Mouse (Mus musculus) left cerebral cortex, adult 18-20 months (tissue): ENCODE measurements around the gene Ptf1a. TPM values are rescaled to one million over a fixed set of nuclear protein-coding genes. Genes with fewer than 3 reads are reported as not detected.

ENCODE experiments used
- DNase-seq, 2 experiments: peaks; one replicate each; pipeline ENCODE4 v3.0.0; 2021 to 2022; ENCODE audit warnings: low spot score in 2 of 2, mixed read lengths in 1 of 2
- long read RNA-seq, 2 experiments: library from polyadenylated mRNA; stranded (forward); transcript quantifications; one replicate each; pipeline ENCODE4 v2.0.0; 2021
- total RNA-seq, 2 experiments: library from RNA; stranded (reverse); gene quantifications; 2 replicates each; pipeline ENCODE4 v1.2.3; 2021

Gene Ptf1a
- not detected for total RNA-seq
- long read RNA-seq, experiment 1: 0 reads
- long read RNA-seq, experiment 2: 0 reads

DNA sequence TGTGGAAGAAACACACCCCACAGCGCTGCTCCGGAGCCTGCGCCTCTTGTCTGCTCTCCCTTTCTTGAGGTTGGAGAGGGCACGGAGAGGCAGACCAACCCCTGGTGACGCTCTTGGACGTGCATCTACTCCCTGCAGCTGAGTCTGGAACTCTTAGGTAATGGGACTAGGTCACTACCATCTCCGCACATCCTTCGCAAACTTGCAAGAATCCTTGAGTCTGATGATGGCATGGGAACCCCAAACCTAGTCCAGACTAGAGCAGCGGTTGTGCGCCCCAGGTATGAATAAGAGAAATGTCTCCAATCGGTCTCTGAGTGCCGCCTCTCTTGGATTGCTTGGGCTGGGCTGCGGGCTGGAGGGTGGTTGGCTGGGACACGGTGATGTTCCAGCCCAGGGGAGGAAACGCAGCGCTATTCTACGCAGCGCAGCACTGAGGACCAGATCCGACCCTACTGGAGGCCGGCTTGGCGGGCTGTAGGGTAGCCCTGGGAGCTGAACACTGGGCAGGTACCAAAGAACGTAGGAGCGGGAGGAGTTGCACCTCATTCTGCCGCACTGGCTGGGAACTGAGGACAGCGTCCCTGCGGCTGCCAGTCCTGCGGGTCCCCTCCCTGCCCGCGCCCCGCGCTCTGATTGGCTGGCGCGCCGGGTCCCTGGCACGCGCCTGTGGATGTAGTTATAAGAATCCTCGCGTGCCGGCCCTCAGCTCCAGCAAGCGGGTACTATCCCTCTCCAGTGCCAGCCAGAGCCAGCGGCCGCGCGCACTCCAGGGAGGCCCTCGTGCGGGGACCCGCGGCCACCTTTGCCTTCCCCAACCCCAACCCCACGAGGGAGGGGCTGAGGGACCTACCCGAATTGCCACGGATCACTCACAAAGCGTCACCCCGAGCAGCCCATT is at the start of gene Ptf1a:
Gene Ptf1a (plus strand): TSS at position 733 of the 901 bp plus-strand sequence.
- DNase-seq: no peak

GRCm38 (mm10) chr2:19405409-19405808 is 40.1 kb upstream of the Ptf1a start:
- DNase-seq: no peak

GRCm38 (mm10) chr2:19406531-19406930 is 38.9 kb upstream of the Ptf1a start:
- DNase-seq: no peak

DNA sequence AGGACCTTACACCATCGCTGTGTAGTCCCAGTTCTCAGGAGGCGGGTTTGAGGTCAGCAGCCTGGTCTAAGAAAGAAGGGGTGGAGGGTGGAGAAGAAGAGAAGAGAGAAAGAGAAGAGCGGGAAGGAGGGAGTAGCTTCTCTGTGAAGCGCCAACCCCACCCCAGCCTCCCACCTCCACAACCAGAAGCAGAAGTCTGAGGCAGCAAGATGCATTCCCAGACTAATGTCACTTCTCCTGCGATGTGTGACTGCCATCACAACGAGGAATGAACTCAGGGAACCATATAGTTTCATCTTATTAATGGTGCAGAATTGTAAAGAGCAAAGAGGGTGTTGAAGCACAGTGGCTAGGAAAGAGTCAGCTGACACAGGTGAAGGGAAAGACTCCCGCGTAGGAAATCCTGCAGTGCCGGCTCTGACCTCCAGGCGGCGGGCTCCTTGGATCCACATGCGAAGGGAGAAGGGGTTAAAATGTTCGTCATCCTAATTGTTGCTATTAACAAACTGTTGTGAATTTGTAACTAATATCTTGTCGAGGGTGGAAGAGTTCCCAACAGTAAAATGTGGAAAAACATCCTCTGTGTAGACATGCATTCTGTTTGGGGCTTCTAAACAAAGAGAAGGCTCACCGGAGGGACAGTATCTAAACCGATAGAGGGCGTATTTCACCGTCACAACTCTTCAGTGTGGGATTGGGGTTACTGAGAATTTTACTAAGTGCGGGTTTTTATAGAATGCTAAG is 31.1 kb upstream of the Ptf1a start:
- peak; percentile 65 to 82 for DNase-seq

GRCm38 (mm10) chr2:19415063-19415521 is 30.4 kb upstream of the Ptf1a start:
- DNase-seq: peak; percentile 29 to 47

DNA sequence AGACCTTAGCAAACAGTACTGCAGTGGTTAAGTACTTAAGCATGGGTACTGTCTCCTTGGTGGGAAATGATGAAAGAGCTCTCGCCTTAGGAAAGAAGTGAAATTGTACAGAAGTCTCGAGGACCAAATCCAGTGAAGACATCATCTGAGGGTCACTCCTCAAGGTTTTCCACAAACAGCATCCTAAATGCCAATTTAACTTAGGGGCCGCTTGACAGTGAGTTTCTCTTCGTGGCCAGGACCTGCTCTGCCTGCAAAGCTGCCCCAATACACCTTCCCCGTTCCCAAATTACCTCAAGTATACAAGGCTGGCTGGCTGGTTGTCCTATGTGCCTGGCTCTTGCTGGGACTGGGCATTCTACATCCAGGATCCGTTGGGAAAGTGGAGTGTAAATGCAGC is 29.4 kb upstream of the Ptf1a start:
- DNase-seq: no peak

GRCm38 (mm10) chr2:19419686-19420345 is 25.6 kb upstream of the Ptf1a start:
- no peak for DNase-seq

DNA sequence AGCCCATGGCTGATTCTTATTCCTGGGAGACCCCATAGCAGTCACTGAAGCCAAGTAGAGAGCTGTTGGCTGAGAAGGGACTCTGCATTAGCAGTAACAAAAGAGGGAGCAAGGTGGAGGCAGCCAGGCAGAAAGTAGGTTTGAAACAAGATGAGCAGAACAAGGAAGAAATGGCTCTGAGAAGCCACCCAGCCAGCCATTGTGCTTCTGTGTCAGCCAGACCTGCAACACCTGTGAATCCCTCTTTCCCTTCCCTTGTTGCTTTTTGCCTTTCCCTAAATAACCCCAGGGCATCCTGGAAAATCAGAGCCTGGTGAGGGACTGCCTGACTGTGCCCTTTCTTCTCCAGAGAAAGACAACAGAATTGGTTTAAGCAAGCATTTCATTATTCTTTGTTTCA is 23.2 kb upstream of the Ptf1a start:
- DNase-seq: no peak

GRCm38 (mm10) chr2:19423086-19423485 is 22.4 kb upstream of the Ptf1a start:
- no peak for DNase-seq

DNA sequence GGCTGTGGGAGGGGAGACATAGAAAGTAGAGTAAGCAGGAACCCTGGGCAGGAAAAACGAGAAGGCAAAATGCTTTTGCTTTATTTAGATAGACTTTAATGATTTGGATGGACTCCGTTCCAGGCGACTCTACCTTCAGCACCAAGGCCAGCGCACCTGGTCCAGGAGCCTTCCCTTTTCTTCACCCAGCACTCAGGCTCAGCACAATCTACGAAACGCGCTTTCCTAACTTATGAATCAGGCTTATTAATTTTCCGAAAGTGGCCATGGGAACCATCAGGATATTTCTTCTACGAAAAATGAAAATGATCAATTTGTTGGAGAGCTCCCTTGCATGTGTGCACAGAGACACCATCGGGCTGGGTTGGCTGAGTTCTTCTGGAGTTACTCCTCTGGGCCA is 16.4 kb upstream of the Ptf1a start:
- DNase-seq: no peak

GRCm38 (mm10) chr2:19429691-19430690 is 15.5 kb upstream of the Ptf1a start:
- DNase-seq: no peak

DNA sequence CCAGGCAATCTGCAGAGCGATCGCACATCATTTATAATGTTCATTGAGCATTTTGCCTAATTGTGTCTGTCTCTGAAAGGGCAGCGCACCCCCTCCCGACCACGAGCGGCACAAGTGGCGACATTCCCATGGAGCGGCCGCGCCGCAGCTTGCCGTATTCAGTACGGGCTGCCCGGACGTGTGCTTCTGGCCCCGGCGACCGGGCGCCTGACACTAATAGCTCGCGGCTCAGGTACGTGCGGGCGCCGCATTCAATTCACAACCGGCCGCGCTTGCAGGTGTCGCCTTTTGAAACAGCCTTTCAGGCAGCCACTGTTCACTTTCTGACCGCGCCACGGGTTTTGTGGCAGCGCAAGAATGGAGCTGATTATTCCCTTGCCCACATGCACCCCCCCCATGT is 14.7 kb upstream of the Ptf1a start:
- no peak for DNase-seq

DNA sequence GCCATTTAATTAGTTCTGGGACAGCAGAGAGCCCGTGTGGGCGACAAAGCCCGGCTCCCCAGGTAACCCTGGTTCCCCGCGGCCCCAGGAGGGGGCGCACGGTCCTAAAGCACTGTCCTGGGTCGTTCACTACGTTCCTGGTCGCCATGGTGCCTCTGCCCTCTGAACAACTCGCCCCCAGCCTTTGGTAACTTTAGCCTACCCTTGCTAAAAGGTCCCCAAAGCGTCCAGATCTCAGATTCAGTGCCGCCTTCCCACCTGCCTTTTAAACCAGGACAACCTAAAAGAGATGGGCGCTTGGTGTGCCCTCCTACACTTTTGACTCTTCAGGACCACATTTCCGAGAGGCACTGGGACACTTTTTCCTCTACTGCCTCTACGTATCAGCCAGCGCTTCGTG is 14.3 kb upstream of the Ptf1a start:
- no peak for DNase-seq

- DNase-seq: no peak
Observed at GRCm38 (mm10) chr2:19431614-19432323, 13.7 kb upstream of the Ptf1a start.

DNA sequence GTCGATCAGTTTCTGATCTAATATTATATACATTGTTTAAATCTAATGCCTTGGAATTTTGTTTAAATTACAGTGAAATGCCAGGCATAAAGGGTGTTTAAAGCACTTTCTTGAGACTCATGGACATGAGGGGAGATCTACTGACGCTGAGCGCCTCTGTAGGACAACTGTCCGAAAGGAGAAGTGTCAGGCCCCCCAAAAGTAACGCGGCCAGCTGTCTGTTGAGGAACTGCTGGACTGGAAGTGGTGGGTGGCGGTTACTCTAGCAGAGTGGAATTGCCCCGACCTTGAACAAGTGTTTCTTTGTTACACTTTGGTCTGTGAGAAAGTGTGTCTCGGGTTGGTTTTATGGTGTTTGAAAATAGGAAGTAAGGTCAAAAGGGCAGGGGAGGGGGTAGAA is 1.1 kb upstream of the Ptf1a start:
- DNase-seq: no peak

DNA sequence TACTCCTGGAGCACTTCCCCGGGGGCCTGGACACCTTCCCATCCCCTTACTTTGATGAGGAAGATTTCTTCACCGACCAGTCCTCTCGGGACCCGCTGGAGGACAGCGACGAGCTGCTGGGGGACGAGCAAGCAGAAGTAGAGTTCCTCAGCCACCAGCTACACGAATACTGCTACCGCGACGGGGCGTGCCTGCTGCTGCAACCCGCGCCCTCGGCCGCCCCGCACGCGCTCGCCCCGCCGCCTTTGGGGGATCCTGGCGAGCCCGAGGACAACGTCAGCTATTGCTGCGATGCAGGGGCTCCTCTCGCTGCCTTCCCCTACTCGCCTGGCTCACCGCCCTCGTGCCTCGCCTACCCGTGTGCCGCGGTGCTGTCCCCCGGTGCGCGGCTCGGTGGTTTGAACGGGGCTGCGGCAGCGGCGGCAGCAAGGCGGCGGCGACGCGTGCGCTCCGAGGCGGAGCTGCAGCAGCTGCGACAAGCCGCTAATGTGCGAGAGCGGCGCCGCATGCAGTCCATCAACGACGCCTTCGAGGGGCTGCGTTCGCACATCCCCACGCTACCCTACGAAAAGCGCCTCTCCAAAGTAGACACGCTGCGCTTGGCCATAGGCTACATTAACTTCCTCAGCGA is 523 bp downstream of the Ptf1a start:
- no peak for DNase-seq

DNA sequence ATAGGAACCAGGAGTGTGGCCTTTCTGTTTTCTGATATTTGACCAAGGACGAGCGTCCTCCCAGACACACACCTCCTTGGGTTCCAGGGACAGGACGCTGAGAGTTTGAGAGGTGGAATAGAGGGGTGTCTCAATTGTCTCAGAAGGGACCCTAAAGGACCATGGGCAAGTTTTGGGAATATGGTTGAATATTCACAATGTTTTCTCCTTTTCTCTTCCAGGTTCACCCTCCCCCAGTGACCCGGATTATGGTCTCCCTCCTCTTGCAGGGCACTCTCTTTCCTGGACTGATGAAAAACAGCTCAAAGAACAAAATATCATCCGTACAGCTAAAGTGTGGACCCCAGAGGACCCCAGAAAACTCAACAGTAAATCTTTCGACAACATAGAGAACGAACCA is 1.3 kb downstream of the Ptf1a start:
- DNase-seq: no peak

- DNase-seq: no peak
Observed at GRCm38 (mm10) chr2:19448042-19448700, 2.7 kb downstream of the Ptf1a start.

DNA sequence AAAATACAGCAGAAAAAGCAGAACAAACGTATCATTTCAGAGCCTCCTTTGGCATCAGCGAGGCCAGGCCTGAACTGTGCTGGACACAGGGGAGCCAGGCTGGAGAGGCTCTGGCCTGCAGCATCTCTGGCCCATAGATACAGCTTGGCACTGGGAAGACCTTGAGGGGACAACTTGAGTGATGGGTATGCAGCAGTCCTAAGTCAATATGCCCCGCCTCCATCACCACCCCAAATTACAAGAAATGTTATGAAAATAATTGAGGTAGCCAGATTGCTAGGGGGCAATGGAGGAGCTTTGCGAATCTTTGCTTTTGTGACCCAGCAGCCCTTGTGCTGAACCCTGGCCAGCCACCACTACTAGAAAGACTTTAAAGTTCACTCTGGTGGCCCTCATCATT is 3.8 kb downstream of the Ptf1a start:
- no peak for DNase-seq
